ENCODE assay signal across 20 mouse cellular contexts in the genomic region with DNA sequence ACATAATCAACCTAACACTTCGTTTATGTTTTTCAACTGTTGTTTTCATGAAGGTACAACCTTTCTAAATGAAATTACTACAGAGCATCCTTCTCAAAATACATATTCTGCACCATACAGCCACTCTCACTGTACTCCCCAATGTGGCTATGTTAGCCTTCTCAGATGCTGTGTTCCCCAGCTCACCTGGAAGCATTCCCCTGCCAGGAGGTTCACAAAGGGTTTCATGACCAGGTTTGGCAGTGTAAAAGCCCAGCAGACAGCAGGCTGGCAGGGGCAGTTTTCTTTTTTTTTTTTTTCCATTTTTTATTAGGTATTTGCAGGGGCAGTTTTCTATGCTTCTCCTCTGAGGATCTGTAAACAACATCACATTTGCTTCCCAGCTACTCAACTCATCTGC.
"Had no signal": no experiment of that assay in that cellular context is flagged by ENCODE, and none has a peak within 500 bp of the region (broad histone marks: within the 10 kb centered on the region; RNA-seq: fewer than 3 reads in every experiment).

No protein-coding gene starts in this region.

- H3K4me1 ChIP-seq: limb, embryonic 12.5 days; limb, embryonic 15.5 days; midbrain, embryonic 12.5 days; midbrain, embryonic 15.5 days; neural tube, embryonic 12.5 days; neural tube, embryonic 15.5 days had no signal

- H3K27ac ChIP-seq: left cerebral cortex, adult 2 months; limb, embryonic 12.5 days; limb, embryonic 15.5 days; liver, embryonic 14.5 days; macrophage; midbrain, embryonic 12.5 days; midbrain, embryonic 15.5 days; neural tube, embryonic 12.5 days; neural tube, embryonic 15.5 days; stomach, postnatal 0 days had no signal

- H3K4me3 ChIP-seq: left cerebral cortex, adult 2 months; limb, embryonic 12.5 days; limb, embryonic 15.5 days; midbrain, embryonic 12.5 days; midbrain, embryonic 15.5 days; neural tube, embryonic 12.5 days; neural tube, embryonic 15.5 days had no signal

- DNase-seq: kidney, postnatal 10 days; kidney, postnatal 36 days; layer of hippocampus, postnatal 36 days; left cerebral cortex, postnatal 4 days; liver, postnatal 0 days; lung, embryonic 14.5 days; right cerebral cortex, adult 18-20 months; right cerebral cortex, postnatal 14 days; right cerebral cortex, postnatal 4 days; thymus, postnatal 25 days had no signal

- H3K27me3 ChIP-seq: limb, embryonic 12.5 days; limb, embryonic 15.5 days; midbrain, embryonic 12.5 days; midbrain, embryonic 15.5 days; neural tube, embryonic 12.5 days; neural tube, embryonic 15.5 days had no signal
